Mouse (Mus musculus): Measurements from ENCODE around the gene Ttll3.

DNA sequence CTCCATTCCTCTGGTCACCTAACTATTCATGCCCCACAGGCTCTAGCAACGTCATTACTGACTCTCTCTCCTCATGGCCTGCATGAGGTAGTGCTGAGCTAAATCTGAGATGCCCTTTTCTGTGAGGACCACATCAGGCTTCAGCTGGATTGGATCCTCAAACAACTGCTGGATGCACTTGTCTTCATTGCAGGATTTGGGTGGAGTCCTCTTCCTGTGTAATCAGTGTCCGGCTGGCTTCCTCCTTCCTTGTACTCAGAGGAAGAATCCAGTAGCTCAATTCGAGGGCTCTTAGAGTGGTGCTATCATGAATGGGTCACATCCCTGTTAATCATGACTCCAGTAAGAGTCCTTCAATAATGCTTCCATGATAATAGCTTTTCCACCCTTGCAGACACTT, 35.4 kb upstream of the Ttll3 start:
- no peak for TF ChIP-seq CTCF (IDR thresholded peaks at IDR 0.05; ENCODE audit: extremely low read depth, insufficient read depth, insufficient read length, insufficient replicate concordance)
- TF ChIP-seq POLR2A (IDR thresholded peaks at IDR 0.05; ENCODE audit: low read depth, low read length): no peak
